Mouse (Mus musculus) adrenal gland, postnatal 0 days (tissue): ENCODE measurements around the gene Wfdc10. TPM values are rescaled to one million over a fixed set of nuclear protein-coding genes. Genes with fewer than 3 reads are reported as not detected.

Experiments
- polyA plus RNA-seq: library from polyadenylated mRNA; unstranded; fragments of >200 nt; fragmentation: Nextera tagmentation; extraction: Ambion mirVana; gene quantifications from 2 replicates; pipeline ENCODE4 v1.2.1, GENCODE M21; 2015

The Wfdc10 gene
- 0.33 TPM in 1 of 2 replicates, not detected in the other for polyA plus RNA-seq

GRCm38 (mm10) chr2:164655858-164656257 is at the start of gene Wfdc10:
Gene Wfdc10 (plus strand): TSS chr2:164656046.

GRCm38 (mm10) chr2:164613471-164613870 is 42.4 kb upstream of the Wfdc10 start, which contains the start of the genes Wfdc6b and Wfdc8:
Gene Wfdc6b (plus strand): TSS chr2:164613522.
Gene Wfdc8 (minus strand): TSS chr2:164613626.

DNA sequence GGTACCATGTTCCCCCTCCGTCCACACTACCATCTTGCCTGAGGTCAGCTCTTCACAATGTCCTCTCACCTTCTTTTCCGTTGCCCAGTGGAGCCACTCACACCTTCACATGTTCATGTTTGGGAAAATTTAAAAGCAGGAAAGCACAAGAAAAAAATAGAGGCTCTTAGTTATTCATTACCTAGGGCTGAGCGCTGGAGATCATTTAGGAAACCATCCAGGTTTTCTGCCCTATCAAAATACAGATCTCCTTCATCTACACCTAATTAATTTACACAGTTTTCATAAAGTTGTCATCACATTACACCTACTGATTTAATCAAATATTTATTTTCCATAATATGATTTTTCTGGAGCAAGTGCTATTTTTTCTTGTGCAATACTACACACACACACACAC is 17.1 kb upstream of the Wfdc10 start, which contains the start of gene Wfdc16:
Gene Wfdc16 (minus strand): TSS at position 101 of the 400 bp plus-strand sequence.

GRCm38 (mm10) chr2:164656483-164656882 is 637 bp downstream of the Wfdc10 start, which contains the start of gene Wfdc9:
Gene Wfdc9 (minus strand): TSS chr2:164656583.

DNA sequence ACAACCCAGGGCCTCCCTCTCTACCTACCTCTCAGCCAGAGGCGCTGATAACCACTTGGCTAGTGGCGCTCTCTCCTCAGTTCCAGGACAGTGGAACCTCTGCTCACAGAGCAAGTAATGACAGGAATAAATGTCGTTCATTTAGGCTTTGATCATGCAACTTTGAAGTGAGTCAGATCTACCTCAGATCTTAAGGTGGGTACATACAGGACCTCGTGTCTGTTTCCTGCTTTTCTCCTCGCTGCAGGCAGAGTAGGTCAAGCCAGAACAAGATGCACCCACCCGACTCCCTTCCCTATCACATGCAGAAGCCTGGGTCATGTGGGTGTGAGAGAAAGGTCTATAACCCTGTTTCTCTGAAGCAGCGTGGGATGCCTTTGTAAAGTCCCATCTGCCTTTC is 18.1 kb downstream of the Wfdc10 start, which contains the start of gene Wfdc11:
Gene Wfdc11 (minus strand): TSS at position 101 of the 400 bp plus-strand sequence.

DNA sequence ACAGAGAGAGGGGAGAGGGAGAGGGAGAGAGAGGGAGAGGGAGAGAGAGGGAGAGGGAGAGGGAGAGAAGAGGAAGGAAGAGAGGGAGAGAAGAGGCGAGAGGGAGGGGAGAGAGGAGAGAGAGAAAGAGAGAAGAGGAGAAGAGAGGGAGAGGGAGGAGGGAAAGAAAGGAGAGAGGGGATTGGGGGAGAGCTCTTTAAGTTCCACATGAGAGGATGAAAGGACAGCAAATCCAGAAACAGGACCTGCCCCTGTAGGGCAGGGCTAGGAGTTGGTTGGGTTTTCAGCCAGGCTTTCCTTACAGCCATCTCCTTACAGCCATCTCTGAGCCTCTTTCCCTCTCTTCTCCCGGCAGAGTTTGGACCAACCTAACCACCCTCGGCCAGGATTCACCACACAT is 29.0 kb downstream of the Wfdc10 start, which contains the start of gene Wfdc13:
Gene Wfdc13 (plus strand): TSS at position 301 of the 400 bp plus-strand sequence.

GRCm38 (mm10) chr2:164698201-164698600 is 42.4 kb downstream of the Wfdc10 start, which contains the start of gene Spint4:
Gene Spint4 (plus strand): TSS chr2:164698501.

Other genes with a start within 250 kb of the Wfdc10 start
- gene Sdc4, start 212.2 kb upstream of the Wfdc10 start, polyA plus RNA-seq: 50.7 and 62.6 TPM in 2 replicates
- 49.8 and 57.1 TPM in 2 replicates for gene Sys1, start 199.1 kb upstream of the Wfdc10 start, polyA plus RNA-seq
- 16.1 and 24.0 TPM in 2 replicates for gene Gm20458, start 195.1 kb upstream of the Wfdc10 start, polyA plus RNA-seq
- not detected in 2 replicates for gene Trp53tg5, start 182.3 kb upstream of the Wfdc10 start, polyA plus RNA-seq
- 7.4 and 25.1 TPM in 2 replicates for gene Dbndd2, start 169.9 kb upstream of the Wfdc10 start, polyA plus RNA-seq
- 60.4 and 73.4 TPM in 2 replicates for gene Pigt, start 158.5 kb upstream of the Wfdc10 start, polyA plus RNA-seq
- 3.7 and 24.5 TPM in 2 replicates for gene Wfdc2, start 93.6 kb upstream of the Wfdc10 start, polyA plus RNA-seq
- gene Spint3, start 82.6 kb upstream of the Wfdc10 start, polyA plus RNA-seq: not detected in 2 replicates
- 2.2 TPM in 2 replicates for gene Wfdc6a, start 70.6 kb upstream of the Wfdc10 start, polyA plus RNA-seq
- gene Eppin, start 62.5 kb upstream of the Wfdc10 start, polyA plus RNA-seq: 0.18 TPM in 1 of 2 replicates, not detected in the other
- not detected in 2 replicates for gene Wfdc6b, start 42.5 kb upstream of the Wfdc10 start, polyA plus RNA-seq
- gene Wfdc8, start 42.4 kb upstream of the Wfdc10 start, polyA plus RNA-seq: 0.26 TPM in 1 of 2 replicates, not detected in the other
- gene Wfdc16, start 17.2 kb upstream of the Wfdc10 start, polyA plus RNA-seq: not detected in 2 replicates
- not detected in 2 replicates for gene Wfdc9, start 537 bp downstream of the Wfdc10 start, polyA plus RNA-seq
- not detected in 2 replicates for gene Wfdc11, start 18.0 kb downstream of the Wfdc10 start, polyA plus RNA-seq
- gene Wfdc13, start 29.1 kb downstream of the Wfdc10 start, polyA plus RNA-seq: 0.21 and 0.61 TPM in 2 replicates
- not detected in 2 replicates for gene Spint4, start 42.5 kb downstream of the Wfdc10 start, polyA plus RNA-seq
- gene Spint5, start 59.3 kb downstream of the Wfdc10 start, polyA plus RNA-seq: not detected in 2 replicates
- 0.30 and 0.70 TPM in 2 replicates for gene Wfdc3, start 89.9 kb downstream of the Wfdc10 start, polyA plus RNA-seq
- 52.3 and 62.8 TPM in 2 replicates for gene Dnttip1, start 89.9 kb downstream of the Wfdc10 start, polyA plus RNA-seq
- 79.0 and 81.0 TPM in 2 replicates for gene Ube2c, start 113.9 kb downstream of the Wfdc10 start, polyA plus RNA-seq
- 19.4 and 89.9 TPM in 2 replicates for gene Tnnc2, start 123.9 kb downstream of the Wfdc10 start, polyA plus RNA-seq
- 34.8 and 51.2 TPM in 2 replicates for gene Snx21, start 129.8 kb downstream of the Wfdc10 start, polyA plus RNA-seq
- gene Acot8, start 148.8 kb downstream of the Wfdc10 start, polyA plus RNA-seq: 15.9 and 18.7 TPM in 2 replicates
- 4.1 and 4.6 TPM in 2 replicates for gene Zswim3, start 149.1 kb downstream of the Wfdc10 start, polyA plus RNA-seq
- 7.9 and 12.0 TPM in 2 replicates for gene Zswim1, start 166.6 kb downstream of the Wfdc10 start, polyA plus RNA-seq
- not detected in 2 replicates for gene Spata25, start 172.5 kb downstream of the Wfdc10 start, polyA plus RNA-seq
- 120 and 175 TPM in 2 replicates for gene Ctsa, start 176.8 kb downstream of the Wfdc10 start, polyA plus RNA-seq
- 6.9 and 7.3 TPM in 2 replicates for gene Neurl2, start 177.4 kb downstream of the Wfdc10 start, polyA plus RNA-seq
- 15.2 and 19.5 TPM in 2 replicates for gene Pltp, start 201.7 kb downstream of the Wfdc10 start, polyA plus RNA-seq
- gene Pcif1, start 223.3 kb downstream of the Wfdc10 start, polyA plus RNA-seq: 65.8 and 77.0 TPM in 2 replicates